ENCODE assay signal across 29 mouse cellular contexts in the genomic region with DNA sequence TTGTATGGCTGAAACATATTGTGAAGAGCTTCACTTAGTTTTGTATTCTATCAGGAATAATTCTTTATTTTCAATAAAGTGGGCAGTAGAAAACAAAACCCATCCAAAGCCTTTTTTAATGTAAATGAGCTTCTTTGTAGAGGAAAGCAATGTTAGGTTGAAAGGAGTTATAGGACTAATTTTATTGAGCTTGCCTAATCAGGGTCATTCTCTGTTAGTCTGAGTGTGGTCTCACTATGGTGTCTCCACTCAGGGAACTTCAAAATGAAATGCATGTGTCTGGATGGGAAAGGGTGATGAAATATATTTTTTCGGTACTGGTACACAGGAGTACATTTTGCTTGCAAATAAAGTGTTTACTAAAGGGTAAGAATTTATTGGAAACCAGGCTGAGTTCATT.
DNase-seq lines count a peak whose midpoint lies in the region; ATAC-seq and TF ChIP-seq lines count a peak whose summit lies in the region.
"Had no signal": no experiment of that assay in that cellular context is flagged by ENCODE, and none has a peak within 500 bp of the region (broad histone marks: within the 10 kb centered on the region; RNA-seq: fewer than 3 reads in every experiment).

No protein-coding gene starts in this region.

- H3K9me3 ChIP-seq in forebrain, embryonic 11.5 days (ENCODE audit: control insufficient read depth, low read length): no peaks in the 10 kb centered on the region
- no peaks in the 10 kb centered on the region for H3K9me3 ChIP-seq in forebrain, postnatal 0 days (ENCODE audit: low read length)
- no peaks in the 10 kb centered on the region for H3K9me3 ChIP-seq in forebrain, embryonic 14.5 days (replicated peaks; ENCODE audit: control insufficient read depth, low read length)
- H3K9me3 ChIP-seq in forebrain, embryonic 10.5 days: no peaks in the 10 kb centered on the region
- H3K9me3 ChIP-seq: heart, embryonic 10.5 days; heart, embryonic 13.5 days had no signal

- TF ChIP-seq POLR2A in brain, embryonic 14.5 days (IDR thresholded peaks at IDR 0.05; ENCODE audit: borderline replicate concordance, extremely low read depth, insufficient read depth, insufficient read length, poor library complexity, severe bottlenecking): no peak

- no peak overlapping the region for H3K4me2 ChIP-seq in forebrain, embryonic 11.5 days (ENCODE audit: low read depth, low read length, severe bottlenecking)
- no peak overlapping the region for H3K4me2 ChIP-seq in forebrain, postnatal 0 days (ENCODE audit: low read depth)
- H3K4me2 ChIP-seq in forebrain, embryonic 14.5 days (ENCODE audit: low read length): no peak overlapping the region
- H3K4me2 ChIP-seq: heart, embryonic 13.5 days; hindbrain, embryonic 14.5 days had no signal

- 58% methylated on average over 1 of the region's 1 CpGs for WGBS in forebrain, embryonic 11.5 days
- WGBS in forebrain, postnatal 0 days: 15% methylated on average over 1 of the region's 1 CpGs
- 20% methylated on average over 1 of the region's 1 CpGs for WGBS in forebrain, embryonic 14.5 days
- 62% methylated on average over 1 of the region's 1 CpGs for WGBS in forebrain, embryonic 10.5 days

- H3K36me3 ChIP-seq in forebrain, embryonic 11.5 days (ENCODE audit: control insufficient read depth, insufficient read depth, low read length): no peaks in the 10 kb centered on the region
- H3K36me3 ChIP-seq in forebrain, postnatal 0 days (ENCODE audit: insufficient read depth): no peaks in the 10 kb centered on the region
- H3K36me3 ChIP-seq in forebrain, embryonic 14.5 days (ENCODE audit: control insufficient read depth, insufficient read depth, low read length): no peaks in the 10 kb centered on the region
- H3K36me3 ChIP-seq in forebrain, embryonic 10.5 days (replicated peaks): no peaks in the 10 kb centered on the region
- H3K36me3 ChIP-seq: G1E; heart, embryonic 10.5 days; heart, embryonic 13.5 days had no signal

- H3K4me3 ChIP-seq in forebrain, embryonic 11.5 days (ENCODE audit: low read depth, low read length): no peak overlapping the region
- H3K4me3 ChIP-seq in forebrain, postnatal 0 days (ENCODE audit: low read depth, low read length): no peak overlapping the region
- H3K4me3 ChIP-seq in forebrain, embryonic 14.5 days (ENCODE audit: low read depth, low read length): no peak overlapping the region
- H3K4me3 ChIP-seq in forebrain, embryonic 10.5 days: no peak overlapping the region
- H3K4me3 ChIP-seq: heart, adult 2 months; heart, embryonic 10.5 days; heart, embryonic 13.5 days had no signal

- no peak for TF ChIP-seq CTCF in forebrain, postnatal 0 days (IDR thresholded peaks at IDR 0.05; ENCODE audit: low read depth)
- TF ChIP-seq CTCF in brain, embryonic 14.5 days (IDR thresholded peaks at IDR 0.05; ENCODE audit: borderline replicate concordance, extremely low read depth, insufficient read depth, insufficient read length): no peak

- DNase-seq in forebrain, embryonic 11.5 days (ENCODE audit: low spot score): no peak
- no peak for DNase-seq in forebrain, postnatal 0 days
- peak; percentile 31 for DNase-seq in forebrain, embryonic 14.5 days (ENCODE audit: low spot score)
- no peak for DNase-seq in forebrain, embryonic 10.5 days (ENCODE audit: extremely low spot score, low spot score)
- peak; percentile 39 for DNase-seq in brain, embryonic 14.5 days (ENCODE audit: low read depth)
- DNase-seq: adrenal gland, postnatal 10 days; adrenal gland, postnatal 36 days; B cell, adult 2 months; cerebellum, adult 11 months; cerebellum, adult 2 months; cerebellum, adult 9-11 months; cerebellum, postnatal 25 days; embryo, embryonic 11 days; gastrocnemius, postnatal 10 days; gastrocnemius, postnatal 36 days; heart, adult 2 months; heart, postnatal 14 days; heart, postnatal 4 days; kidney, adult 18-20 months had no signal

- peaks cover 2% of the 10 kb centered on the region; the same call in 1 of the 2 replicates for H3K4me1 ChIP-seq in forebrain, embryonic 11.5 days (replicated peaks; ENCODE audit: control insufficient read depth, insufficient read depth, low read length)
- no peaks in the 10 kb centered on the region for H3K4me1 ChIP-seq in forebrain, postnatal 0 days (ENCODE audit: insufficient read depth)
- peaks cover 4% of the 10 kb centered on the region; the same call in 1 of the 2 replicates for H3K4me1 ChIP-seq in forebrain, embryonic 14.5 days (ENCODE audit: control insufficient read depth, insufficient read depth, low read length)
- peaks cover 16% of the 10 kb centered on the region for H3K4me1 ChIP-seq in forebrain, embryonic 10.5 days
- H3K4me1 ChIP-seq: heart, embryonic 10.5 days had no signal

- H3K27me3 ChIP-seq in forebrain, embryonic 11.5 days (ENCODE audit: control insufficient read depth, insufficient read depth, low read length): no peaks in the 10 kb centered on the region
- no peaks in the 10 kb centered on the region for H3K27me3 ChIP-seq in forebrain, postnatal 0 days (ENCODE audit: insufficient read depth, low read length)
- no peaks in the 10 kb centered on the region for H3K27me3 ChIP-seq in forebrain, embryonic 14.5 days (replicated peaks; ENCODE audit: control insufficient read depth, insufficient read depth, low read length)
- no peaks in the 10 kb centered on the region for H3K27me3 ChIP-seq in forebrain, embryonic 10.5 days (ENCODE audit: poor library complexity, severe bottlenecking)
- H3K27me3 ChIP-seq: CH12.LX; heart, embryonic 13.5 days; Patski had no signal

- no peak overlapping the region for H3K27ac ChIP-seq in forebrain, embryonic 11.5 days (ENCODE audit: low read depth, low read length)
- H3K27ac ChIP-seq in forebrain, postnatal 0 days (ENCODE audit: low read depth, low read length): no peak overlapping the region
- no peak overlapping the region for H3K27ac ChIP-seq in forebrain, embryonic 14.5 days (ENCODE audit: low read depth, low read length)
- no peak overlapping the region for H3K27ac ChIP-seq in forebrain, embryonic 10.5 days
- H3K27ac ChIP-seq: heart, adult 2 months; heart, embryonic 10.5 days; heart, embryonic 13.5 days; hindbrain, embryonic 14.5 days; hindbrain, postnatal 0 days had no signal

- no peak overlapping the region for H3K9ac ChIP-seq in forebrain, embryonic 11.5 days (ENCODE audit: low read length)
- H3K9ac ChIP-seq in forebrain, postnatal 0 days: no peak overlapping the region
- no peak overlapping the region for H3K9ac ChIP-seq in forebrain, embryonic 14.5 days (ENCODE audit: low read length)
- H3K9ac ChIP-seq: heart, embryonic 13.5 days; hindbrain, embryonic 14.5 days had no signal

- peak; percentile 65 for ATAC-seq in forebrain, embryonic 11.5 days (replicated peaks; ENCODE audit: low FRiP score)
- ATAC-seq in forebrain, postnatal 0 days: no peak
- peak; percentile 34; the same call in 1 of the 2 replicates for ATAC-seq in forebrain, embryonic 14.5 days
- no peak for ATAC-seq in erythroid progenitor cell, adult 5-6 weeks (replicated peaks; ENCODE audit: low FRiP score, poor library complexity, severe bottlenecking)
- ATAC-seq: hindbrain, postnatal 0 days; inflammation-experienced regulatory T-cells, adult 6 months; intestine, embryonic 16.5 days; Patski had no signal

Comparison
In these comparisons a context has a peak if more than half of its experiments do, and no peak if none do; other contexts are left out.
1. ATAC-seq: peak in forebrain, embryonic 11.5 days (single experiment) and forebrain, embryonic 14.5 days (single experiment); none in forebrain, postnatal 0 days (single experiment) and erythroid progenitor cell, adult 5-6 weeks (single experiment).
2. DNase-seq: peak in forebrain, embryonic 14.5 days (single experiment) and brain, embryonic 14.5 days (single experiment); none in forebrain, embryonic 11.5 days (single experiment), forebrain, postnatal 0 days (single experiment) and forebrain, embryonic 10.5 days (single experiment).